Comparison of ENCODE assay signal across 8 mouse cellular contexts in the genomic region with DNA sequence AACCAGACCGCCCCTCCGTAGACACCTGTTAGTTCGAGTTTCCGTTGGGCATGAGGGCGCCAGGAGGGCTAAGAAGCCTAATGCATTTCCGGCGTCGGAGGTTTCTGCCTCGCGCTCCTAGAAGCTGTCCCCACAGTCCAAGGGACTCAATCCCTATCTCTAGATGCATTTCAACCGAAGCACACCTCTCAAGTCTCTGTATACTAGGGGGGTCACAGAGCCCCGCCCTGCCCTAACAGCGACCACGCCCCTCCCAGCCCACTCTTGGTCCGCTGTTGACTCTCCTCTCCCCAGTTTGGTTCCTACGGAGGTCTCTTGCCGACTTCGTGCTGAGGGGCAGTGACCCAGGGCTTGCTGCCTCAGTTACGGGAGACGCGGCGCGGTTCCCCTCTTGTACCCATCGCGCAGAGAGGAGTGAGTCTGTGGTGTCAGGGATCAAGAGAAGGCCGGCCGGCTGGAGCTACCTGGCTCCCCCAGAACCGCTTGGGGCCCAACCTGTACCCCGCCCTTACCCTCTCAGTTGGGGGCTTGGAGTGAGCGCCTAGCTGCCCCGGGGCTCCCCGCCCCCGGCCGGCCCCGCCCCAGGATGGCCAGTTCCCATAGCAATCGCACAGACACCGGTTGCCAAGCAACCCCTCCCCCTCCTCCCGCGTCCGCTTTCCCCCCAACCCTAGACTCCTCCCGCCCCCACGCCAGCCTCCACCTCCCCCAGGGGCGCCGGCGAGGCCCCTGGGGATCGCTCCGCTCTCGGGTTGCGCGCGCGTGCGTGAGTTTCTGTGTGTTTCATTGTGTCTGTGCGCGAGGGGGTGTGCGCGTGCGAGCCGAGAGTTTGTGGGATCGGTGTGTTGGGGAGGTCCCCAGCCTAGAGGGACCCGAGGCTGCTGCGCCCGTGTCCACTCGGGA. TPM values are rescaled to one million over a fixed set of nuclear protein-coding genes. Genes with fewer than 3 reads are reported as not detected.
DNase-seq lines count a peak whose midpoint lies in the region; ATAC-seq and TF ChIP-seq lines count a peak whose summit lies in the region.

No protein-coding gene starts in this region.

- H3K9ac ChIP-seq in neural tube, embryonic 14.5 days (replicated peaks; ENCODE audit: low read depth, low read length) = peak overlapping the region; percentile 98

- H3K27me3 ChIP-seq in neural tube, embryonic 14.5 days (ENCODE audit: control insufficient read depth, insufficient read depth, low read length) = no peaks in the 10 kb centered on the region; the same call in 1 of the 2 replicates

- TF ChIP-seq CTCF in gastrocnemius, adult 2 months (IDR thresholded peaks at IDR 0.05) = no peak

- WGBS in neural tube, embryonic 14.5 days = 1% methylated on average over 53 of the region's 64 CpGs

- intact Hi-C loops in gastrocnemius, adult 2 months (cut with DNase I) = no loop called here
- intact Hi-C loops in left cerebral cortex, postnatal 4 days (cut with DNase I) = no loop called here

- H3K27ac ChIP-seq in gastrocnemius, adult 2 months = no peak overlapping the region
- H3K27ac ChIP-seq in neural tube, embryonic 14.5 days (ENCODE audit: low read depth, low read length) = peak overlapping the region; percentile 97

- no peaks in the 10 kb centered on the region for H3K36me3 ChIP-seq in neural tube, embryonic 14.5 days (ENCODE audit: control insufficient read depth, insufficient read depth, low read length)

- no peak for DNase-seq in gastrocnemius, adult 2 months
- no peak for DNase-seq in gastrocnemius, postnatal 10 days
- peak; percentile 32 for DNase-seq in right cerebral cortex, adult 18-20 months
- no peak for DNase-seq in right cerebral cortex, postnatal 36 days (ENCODE audit: low spot score in 2 of 2)
- DNase-seq in left cerebral cortex, postnatal 4 days = peak; percentile 75
- no peak for DNase-seq in gastrocnemius, adult 18-20 months (ENCODE audit: low spot score)

- H3K4me3 ChIP-seq in gastrocnemius, adult 2 months = peak overlapping the region; percentile 68
- peak overlapping the region; percentile 83 for H3K4me3 ChIP-seq in neural tube, embryonic 14.5 days (ENCODE audit: low read depth, low read length)

- H3K9me3 ChIP-seq in neural tube, embryonic 14.5 days (ENCODE audit: control insufficient read depth, low read length) = no peaks in the 10 kb centered on the region

- H3K4me2 ChIP-seq in neural tube, embryonic 14.5 days (ENCODE audit: low read depth, low read length) = peak overlapping the region; percentile 73

- ATAC-seq in neural tube, embryonic 14.5 days (ENCODE audit: low read depth) = peak; percentile 62
- ATAC-seq in monocyte, adult 5-6 weeks (replicated peaks; ENCODE audit: insufficient number of reproducible peaks, low FRiP score, low TSS enrichment, poor library complexity, severe bottlenecking) = no peak

- peaks cover 31% of the 10 kb centered on the region for H3K4me1 ChIP-seq in neural tube, embryonic 14.5 days (ENCODE audit: control insufficient read depth, insufficient read depth, low read length)

RNA-seq across cellular contexts. Expression of gene Cacng4, which starts 0.9 kb away (rescaled TPM):
- not detected for total RNA-seq in gastrocnemius, adult 2 months (2021)
- under 1 TPM; 0.75 to 0.95 TPM for total RNA-seq in gastrocnemius, postnatal 10 days (2021)
- total RNA-seq in left cerebral cortex, postnatal 4 days (2021) = 100 to 1,000 TPM; 184 to 207 TPM
- polyA plus RNA-seq in neural tube, embryonic 14.5 days (2014; fragmentation: Nextera tagmentation; extraction: Ambion mirVana) = 62.2 and 67.5 TPM in 2 replicates
- not detected in 3 replicates for total RNA-seq in monocyte, adult 5-6 weeks (2017)
- not detected for total RNA-seq in gastrocnemius, adult 18-20 months (2021)

Comparison
In these comparisons a context has a peak if more than half of its experiments do, and no peak if none do; other contexts are left out.
1. DNase-seq: peak in right cerebral cortex, adult 18-20 months (single experiment) and left cerebral cortex, postnatal 4 days (single experiment); none in gastrocnemius, adult 2 months (single experiment), gastrocnemius, postnatal 10 days (single experiment), right cerebral cortex, postnatal 36 days (0 of 2) and gastrocnemius, adult 18-20 months (single experiment).
2. RNA of gene Cacng4, which starts 0.9 kb away (total RNA-seq): 184 to 207 TPM in left cerebral cortex, postnatal 4 days; 0.75 to 0.95 TPM in gastrocnemius, postnatal 10 days, not detected in gastrocnemius, adult 18-20 months, not detected in gastrocnemius, adult 2 months and not detected in monocyte, adult 5-6 weeks; every median in the first group is over 10 times any median in the second.